Mouse (Mus musculus): ENCODE results near the gene Cd27. TPM values are rescaled to one million over a fixed set of nuclear protein-coding genes. Genes with fewer than 3 reads are reported as not detected.
"Not testable (repeated sequence)": the region's sequence is repeated elsewhere in the genome, so short reads cannot be mapped to it uniquely, and the experiment has no call there.

The Cd27 gene
- total RNA-seq (2014; rRNA removed) (not detected in 2 replicates), polyA plus RNA-seq (2015; fragmentation: Nextera tagmentation; extraction: Ambion mirVana) (0.33 TPM in 1 of 2 replicates, not detected in the other)

- ATAC-seq: no peak
- H3K4me1 ChIP-seq (ENCODE audit: insufficient read depth): 0 out of 2 replicates have a peak, but pooled peaks cover 2% of the 10 kb centered on the region
- no peak for DNase-seq
- H3K4me3 ChIP-seq (ENCODE audit: low read depth, low read length): no peak within 1 kb of the TSS
- H3K9ac ChIP-seq: no peak within 1 kb of the TSS
- H3K27me3 ChIP-seq (ENCODE audit: insufficient read depth, low read length): no peaks in the 10 kb centered on the region
- H3K27ac ChIP-seq (ENCODE audit: low read depth, low read length): no peak within 1 kb of the TSS
- no peak within 1 kb of the TSS for H3K4me2 ChIP-seq (ENCODE audit: low read depth)
- no peaks in the 10 kb centered on the region for H3K9me3 ChIP-seq (ENCODE audit: low read length)
- TF ChIP-seq CTCF (IDR thresholded peaks at IDR 0.05; ENCODE audit: low read depth): no peak
- no peaks in the 10 kb centered on the region for H3K36me3 ChIP-seq (ENCODE audit: insufficient read depth)
- 26% methylated on average over 6 of the region's 6 CpGs for WGBS
Measured at GRCm38 (mm10) chr6:125236782-125237181, at the start of gene Cd27. Cd27 (minus strand) TSS chr6:125237010.

- H3K9me3 ChIP-seq (ENCODE audit: low read length): no peaks in the 10 kb centered on the region
- H3K27me3 ChIP-seq (ENCODE audit: insufficient read depth, low read length): no peaks in the 10 kb centered on the region
- no peak for TF ChIP-seq CTCF (IDR thresholded peaks at IDR 0.05; ENCODE audit: low read depth)
- no peaks in the 10 kb centered on the region for H3K36me3 ChIP-seq (ENCODE audit: insufficient read depth)
- WGBS: 97% methylated on average over 22 of the region's 22 CpGs
- DNase-seq (no peak), ATAC-seq (no peak)
- no peak within 1 kb of the TSS for H3K4me2 ChIP-seq (ENCODE audit: low read depth)
- no peak within 1 kb of the TSS for H3K4me3 ChIP-seq (ENCODE audit: low read depth, low read length)
- H3K9ac ChIP-seq: no peak within 1 kb of the TSS
- H3K4me1 ChIP-seq (ENCODE audit: insufficient read depth): no peaks in the 10 kb centered on the region
- no peak within 1 kb of the TSS for H3K27ac ChIP-seq (ENCODE audit: low read depth, low read length)
Measured at GRCm38 (mm10) chr6:125285890-125286289, 49.1 kb upstream of the Cd27 start, which contains the start of gene Tuba3a. Tuba3a (minus strand) TSS chr6:125286042.

- Histone ChIP-seq H3K36me3 (ENCODE audit: insufficient read depth) (no peaks in the 10 kb centered on the region), H3K9me3 (ENCODE audit: low read length) (no peaks in the 10 kb centered on the region), H3K4me2 (ENCODE audit: low read depth) (no peak overlapping the region), H3K4me1 (ENCODE audit: insufficient read depth) (no peaks in the 10 kb centered on the region), H3K27me3 (ENCODE audit: insufficient read depth, low read length) (no peaks in the 10 kb centered on the region), H3K9ac (no peak overlapping the region), H3K4me3 (ENCODE audit: low read depth, low read length) (no peak overlapping the region), H3K27ac (ENCODE audit: low read depth, low read length) (no peak overlapping the region)
- TF ChIP-seq CTCF (IDR thresholded peaks at IDR 0.05; ENCODE audit: low read depth): no peak
- ATAC-seq: no peak
- no peak for DNase-seq
- 85% methylated on average over 7 of the region's 7 CpGs for WGBS
Measured at GRCm38 (mm10) chr6:125284751-125285150, 47.9 kb upstream of the Cd27 start.

GRCm38 (mm10) chr6:125284250-125284649, 47.4 kb upstream of the Cd27 start:
- no peak for DNase-seq

GRCm38 (mm10) chr6:125282721-125283120, 45.9 kb upstream of the Cd27 start:
- H3K4me2 ChIP-seq (ENCODE audit: low read depth); H3K9ac ChIP-seq; DNase-seq; H3K9me3 ChIP-seq (ENCODE audit: low read length); H3K27ac ChIP-seq (ENCODE audit: low read depth, low read length); H3K36me3 ChIP-seq (ENCODE audit: insufficient read depth); H3K4me1 ChIP-seq (ENCODE audit: insufficient read depth); ATAC-seq; H3K27me3 ChIP-seq (ENCODE audit: insufficient read depth, low read length); H3K4me3 ChIP-seq (ENCODE audit: low read depth, low read length): not testable (repeated sequence)
- WGBS: 87% methylated on average over 13 of the region's 13 CpGs

More at GRCm38 (mm10) chr6:125284250-125284649, 47.4 kb upstream of the Cd27 start:
- no peaks in the 10 kb centered on the region for H3K9me3 ChIP-seq (ENCODE audit: low read length)
- H3K4me2 ChIP-seq (ENCODE audit: low read depth): no peak overlapping the region
- no peak for ATAC-seq
- 48% methylated on average over 8 of the region's 8 CpGs for whole genome bisulfite sequencing
- no peak overlapping the region for H3K9ac ChIP-seq
- H3K4me3 ChIP-seq (ENCODE audit: low read depth, low read length): no peak overlapping the region
- no peaks in the 10 kb centered on the region for H3K4me1 ChIP-seq (ENCODE audit: insufficient read depth)
- no peaks in the 10 kb centered on the region for H3K27me3 ChIP-seq (ENCODE audit: insufficient read depth, low read length)
- H3K27ac ChIP-seq (ENCODE audit: low read depth, low read length): no peak overlapping the region
- no peak for TF ChIP-seq CTCF (IDR thresholded peaks at IDR 0.05; ENCODE audit: low read depth)
- no peaks in the 10 kb centered on the region for H3K36me3 ChIP-seq (ENCODE audit: insufficient read depth)

- Histone ChIP-seq H3K9ac (no peak overlapping the region), H3K9me3 (ENCODE audit: low read length) (no peaks in the 10 kb centered on the region), H3K4me3 (ENCODE audit: low read depth, low read length) (no peak overlapping the region), H3K4me1 (ENCODE audit: insufficient read depth) (no peaks in the 10 kb centered on the region), H3K27me3 (ENCODE audit: insufficient read depth, low read length) (no peaks in the 10 kb centered on the region), H3K27ac (ENCODE audit: low read depth, low read length) (no peak overlapping the region), H3K36me3 (ENCODE audit: insufficient read depth) (no peaks in the 10 kb centered on the region), H3K4me2 (ENCODE audit: low read depth) (no peak overlapping the region)
- TF ChIP-seq CTCF (IDR thresholded peaks at IDR 0.05; ENCODE audit: low read depth): no peak
- WGBS: 62% methylated on average over 8 of the region's 8 CpGs
- DNase-seq (no peak), ATAC-seq (no peak)
Measured at GRCm38 (mm10) chr6:125279729-125280128, 42.9 kb upstream of the Cd27 start.

- no peak overlapping the region for H3K4me2 ChIP-seq (ENCODE audit: low read depth)
- DNase-seq (peak; percentile 52), ATAC-seq (no peak)
- H3K9ac ChIP-seq: no peak overlapping the region
- TF ChIP-seq CTCF (IDR thresholded peaks at IDR 0.05; ENCODE audit: low read depth): peak; percentile 65
- no peaks in the 10 kb centered on the region for H3K4me1 ChIP-seq (ENCODE audit: insufficient read depth)
- H3K27ac ChIP-seq (ENCODE audit: low read depth, low read length): no peak overlapping the region
- H3K9me3 ChIP-seq (ENCODE audit: low read length): no peaks in the 10 kb centered on the region
- no peaks in the 10 kb centered on the region for H3K27me3 ChIP-seq (ENCODE audit: insufficient read depth, low read length)
- no peak overlapping the region for H3K4me3 ChIP-seq (ENCODE audit: low read depth, low read length)
- WGBS: 57% methylated on average over 15 of the region's 15 CpGs
- H3K36me3 ChIP-seq (ENCODE audit: insufficient read depth): no peaks in the 10 kb centered on the region
Measured at GRCm38 (mm10) chr6:125274841-125275563, 38.2 kb upstream of the Cd27 start.
